Mouse (Mus musculus): ENCODE results near the gene Myo1c. TPM values are rescaled to one million over a fixed set of nuclear protein-coding genes. Genes with fewer than 3 reads are reported as not detected.
A peak's percentile ranks its signal among the peaks of the same experiment; 100 is the strongest.

The Myo1c gene
- total RNA-seq, 2 experiments from 2014 or later: 18.0 to 20.7 TPM

GRCm38 (mm10) chr11:75644684-75645083, 5.6 kb upstream of the Myo1c start:
- no peak for DNase-seq (ENCODE audit: low spot score in 2 of 2)
- intact Hi-C loops (cut with DNase I): no loop called here

- peak; percentile 50 to 62 for DNase-seq (ENCODE audit: low spot score in 2 of 2)
- intact Hi-C loops (cut with DNase I): no loop called here
Observed at GRCm38 (mm10) chr11:75647681-75648211, 2.6 kb upstream of the Myo1c start.

- DNase-seq (ENCODE audit: low spot score in 2 of 2): no peak
- intact Hi-C loops (cut with DNase I): no loop called here
Observed at GRCm38 (mm10) chr11:75649155-75649561, 1.1 kb upstream of the Myo1c start.

- DNase-seq (ENCODE audit: low spot score in 2 of 2): no peak
Observed at GRCm38 (mm10) chr11:75650958-75651425, 688 bp downstream of the Myo1c start.

GRCm38 (mm10) chr11:75651426-75652221, 1.3 kb downstream of the Myo1c start:
- peak; percentile 78 to 81 for DNase-seq (ENCODE audit: low spot score in 2 of 2)
- intact Hi-C loops (cut with DNase I): no loop called here

More at GRCm38 (mm10) chr11:75650958-75651425, 688 bp downstream of the Myo1c start:
- intact Hi-C loops (cut with DNase I): no loop called here

- DNase-seq (ENCODE audit: low spot score in 2 of 2): peak in 1 of 2 experiments; percentile 61
Observed at GRCm38 (mm10) chr11:75652222-75652941, 2.1 kb downstream of the Myo1c start.

GRCm38 (mm10) chr11:75652942-75653684, 2.8 kb downstream of the Myo1c start:
- DNase-seq (ENCODE audit: low spot score in 2 of 2): no peak
- intact Hi-C loops (cut with DNase I): no loop called here

More at GRCm38 (mm10) chr11:75652222-75652941, 2.1 kb downstream of the Myo1c start:
- intact Hi-C loops (cut with DNase I): no loop called here

- intact Hi-C loops (cut with DNase I): no loop called here
- peak; percentile 61 to 65 for DNase-seq (ENCODE audit: low spot score in 2 of 2)
Observed at GRCm38 (mm10) chr11:75653781-75654470, 3.6 kb downstream of the Myo1c start.

GRCm38 (mm10) chr11:75654471-75655390, 4.4 kb downstream of the Myo1c start:
- no peak for DNase-seq (ENCODE audit: low spot score in 2 of 2)
- intact Hi-C loops (cut with DNase I): no loop called here

- peak; percentile 69 to 75 for DNase-seq (ENCODE audit: low spot score in 2 of 2)
- intact Hi-C loops (cut with DNase I): no loop called here
Observed at GRCm38 (mm10) chr11:75655621-75656545, 5.6 kb downstream of the Myo1c start.

GRCm38 (mm10) chr11:75656621-75657590, 6.6 kb downstream of the Myo1c start:
- DNase-seq (ENCODE audit: low spot score in 2 of 2): no peak
- intact Hi-C loops (cut with DNase I): no loop called here

GRCm38 (mm10) chr11:75657841-75658240, 7.5 kb downstream of the Myo1c start:
- intact Hi-C loops (cut with DNase I): no loop called here
- no peak for DNase-seq (ENCODE audit: low spot score in 2 of 2)

GRCm38 (mm10) chr11:75658311-75658710, 8.0 kb downstream of the Myo1c start:
- DNase-seq (ENCODE audit: low spot score in 2 of 2): no peak
- intact Hi-C loops (cut with DNase I): no loop called here

GRCm38 (mm10) chr11:75658996-75659750, 8.9 kb downstream of the Myo1c start:
- intact Hi-C loops (cut with DNase I): no loop called here
- DNase-seq (ENCODE audit: low spot score in 2 of 2): no peak

GRCm38 (mm10) chr11:75660081-75660590, 9.8 kb downstream of the Myo1c start:
- intact Hi-C loops (cut with DNase I): no loop called here

More at GRCm38 (mm10) chr11:75660081-75660590, 9.8 kb downstream of the Myo1c start:
- DNase-seq (ENCODE audit: low spot score in 2 of 2): no peak

Data from left cerebral cortex, postnatal 36 days (tissue).